Mouse (Mus musculus): Measurements from ENCODE around the gene Spata3. TPM values are rescaled to one million over a fixed set of nuclear protein-coding genes. Genes with fewer than 3 reads are reported as not detected.
A peak's percentile ranks its signal among the peaks of the same experiment; 100 is the strongest.

The Spata3 gene
- polyA plus RNA-seq, 1 experiment from 2014 or later, result not detected

DNA sequence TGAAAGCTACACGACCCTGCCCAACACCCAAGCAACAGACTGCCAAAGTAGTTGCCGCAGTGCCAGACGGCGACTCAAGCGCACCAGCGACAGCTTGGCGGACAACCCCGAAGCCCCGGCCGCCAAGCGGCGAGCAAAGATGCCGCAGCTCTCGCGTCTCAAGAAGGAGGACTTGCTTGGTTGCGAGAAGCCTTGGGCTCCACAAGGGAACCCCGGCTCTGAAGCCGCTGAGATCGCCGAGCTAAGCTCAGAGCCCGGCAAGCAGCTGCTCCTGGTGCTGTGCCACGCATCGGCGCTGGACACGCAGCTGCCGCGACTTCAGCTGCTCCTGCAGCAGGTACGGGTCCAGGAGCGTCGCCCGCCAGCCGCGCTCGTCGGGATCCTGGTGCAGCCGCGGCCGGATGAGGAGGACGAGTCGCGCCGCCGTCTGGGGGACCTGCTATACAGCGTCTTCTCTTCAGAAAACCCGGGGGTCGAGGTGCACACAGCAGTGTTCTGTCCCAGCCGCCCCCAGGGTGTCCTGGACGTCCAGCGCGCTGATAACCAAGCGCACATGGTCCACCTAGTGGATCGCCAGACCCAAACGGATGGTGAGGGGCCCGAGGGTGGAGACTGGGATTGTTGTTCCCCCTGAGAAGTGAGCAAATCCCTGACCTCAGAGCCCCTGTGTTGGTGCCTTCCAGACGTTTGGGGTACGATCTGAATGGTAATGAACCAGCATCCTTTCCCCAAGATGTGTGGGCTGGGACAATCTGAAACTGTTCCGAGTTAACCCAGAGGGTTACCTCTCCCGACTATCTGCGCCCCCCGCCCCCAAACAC lies 1.8 kb downstream of the Spata3 start:
- peak overlapping the region; percentile 71 for H3K4me2 ChIP-seq (replicated peaks; ENCODE audit: low read depth)
- H3K36me3 ChIP-seq (ENCODE audit: control insufficient read depth, insufficient read depth), result no peaks in the 10 kb centered on the region
- WGBS, result 3% methylated on average over 60 of the region's 60 CpGs
- peaks cover 25% of the 10 kb centered on the region for H3K27me3 ChIP-seq (replicated peaks; ENCODE audit: control insufficient read depth, insufficient read depth, low read length)
- H3K9me3 ChIP-seq (ENCODE audit: control insufficient read depth), result no peaks in the 10 kb centered on the region
- no peak overlapping the region for H3K9ac ChIP-seq (ENCODE audit: low read depth, low read length)
- no peaks in the 10 kb centered on the region for H3K4me1 ChIP-seq (replicated peaks; ENCODE audit: control insufficient read depth, insufficient read depth, low read length)
- peak overlapping the region; percentile 40 for H3K4me3 ChIP-seq (ENCODE audit: low read depth, low read length)
- TF ChIP-seq CTCF (IDR thresholded peaks at IDR 0.05; ENCODE audit: low read depth), result peak; percentile 59
- H3K27ac ChIP-seq (ENCODE audit: low read depth, low read length), result no peak overlapping the region
- peak; percentile 47; the same call in 1 of the 2 replicates for ATAC-seq

DNA sequence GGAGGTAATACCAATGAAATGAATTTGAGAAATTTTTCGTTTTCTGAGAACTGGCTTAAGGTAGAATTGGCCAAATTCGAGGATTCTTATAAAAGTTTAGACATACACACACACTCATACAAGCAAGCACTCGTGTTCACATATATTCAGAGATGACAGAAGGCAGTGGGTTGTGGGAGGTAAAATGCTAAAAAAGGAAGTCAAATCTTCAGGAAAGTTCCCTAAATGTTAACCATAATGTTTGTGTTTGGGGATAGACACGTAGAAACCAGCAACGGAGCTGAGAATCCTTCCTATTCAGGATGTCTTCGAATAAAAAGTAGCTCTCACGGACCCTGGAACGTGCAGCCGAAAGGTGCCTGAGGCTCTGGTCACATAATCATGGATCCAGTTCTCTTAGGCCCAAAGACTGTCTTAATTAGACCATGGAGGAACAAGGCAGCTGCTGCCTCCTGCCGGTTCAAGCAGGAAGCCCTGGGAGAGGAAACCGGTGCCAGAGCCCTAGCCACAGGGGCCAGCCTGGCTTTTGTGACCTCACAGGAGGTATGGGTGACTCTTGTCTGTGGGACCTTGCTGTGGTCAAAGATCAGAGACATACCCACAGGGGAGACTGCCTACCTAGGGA lies 4.9 kb downstream of the Spata3 start:
- Histone ChIP-seq H3K27me3 (replicated peaks; ENCODE audit: control insufficient read depth, insufficient read depth, low read length) (peaks cover 25% of the 10 kb centered on the region), H3K36me3 (ENCODE audit: control insufficient read depth, insufficient read depth) (no peaks in the 10 kb centered on the region), H3K27ac (ENCODE audit: low read depth, low read length) (no peak overlapping the region), H3K4me3 (ENCODE audit: low read depth, low read length) (no peak overlapping the region), H3K4me1 (replicated peaks; ENCODE audit: control insufficient read depth, insufficient read depth, low read length) (no peaks in the 10 kb centered on the region), H3K4me2 (replicated peaks; ENCODE audit: low read depth) (no peak overlapping the region), H3K9me3 (ENCODE audit: control insufficient read depth) (no peaks in the 10 kb centered on the region), H3K9ac (ENCODE audit: low read depth, low read length) (no peak overlapping the region)
- ATAC-seq, result no peak
- 75% methylated on average over 11 of the region's 11 CpGs for WGBS
- TF ChIP-seq CTCF (IDR thresholded peaks at IDR 0.05; ENCODE audit: low read depth), result peak; percentile 53

DNA sequence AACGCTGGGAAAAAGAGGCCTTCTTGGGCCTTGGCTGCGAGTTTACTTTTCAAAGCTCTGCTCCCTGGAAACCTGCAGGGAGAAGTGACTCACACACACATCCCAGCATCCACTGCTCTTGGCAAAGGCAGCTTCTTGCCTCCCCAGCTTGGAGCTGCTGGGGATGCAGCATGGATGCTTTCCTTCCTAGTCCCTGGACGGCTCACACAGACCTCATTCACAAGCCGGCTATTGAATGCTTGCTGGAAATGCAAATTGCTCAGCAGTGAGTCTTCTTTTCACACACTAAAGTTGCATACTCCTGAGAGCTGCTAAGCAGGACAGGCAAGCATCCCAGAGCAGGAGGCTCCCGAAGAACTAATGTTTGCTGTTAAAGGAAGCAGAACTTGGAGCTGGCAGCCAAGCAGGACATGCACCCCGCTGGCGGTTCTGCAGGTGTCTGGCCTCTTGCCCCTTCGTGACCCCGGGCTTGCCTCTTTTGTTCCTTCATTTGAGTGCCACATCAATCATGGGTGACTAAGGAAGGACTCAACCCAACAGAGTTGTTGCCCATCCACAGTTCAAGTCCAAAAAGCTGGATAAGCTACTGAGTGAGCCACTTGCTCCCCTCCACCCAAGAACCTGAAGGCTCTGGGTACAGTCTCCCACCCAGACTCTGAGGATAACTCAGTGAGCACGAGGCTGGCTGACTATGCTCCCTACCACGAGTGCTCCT lies 15.8 kb downstream of the Spata3 start:
- Histone ChIP-seq H3K9me3 (ENCODE audit: control insufficient read depth) (no peaks in the 10 kb centered on the region), H3K27me3 (replicated peaks; ENCODE audit: control insufficient read depth, insufficient read depth, low read length) (no peaks in the 10 kb centered on the region), H3K4me2 (replicated peaks; ENCODE audit: low read depth) (no peak overlapping the region), H3K4me1 (replicated peaks; ENCODE audit: control insufficient read depth, insufficient read depth, low read length) (no peaks in the 10 kb centered on the region), H3K4me3 (ENCODE audit: low read depth, low read length) (no peak overlapping the region), H3K36me3 (ENCODE audit: control insufficient read depth, insufficient read depth) (no peaks in the 10 kb centered on the region), H3K9ac (ENCODE audit: low read depth, low read length) (no peak overlapping the region), H3K27ac (ENCODE audit: low read depth, low read length) (no peak overlapping the region)
- no peak for ATAC-seq
- no peak for TF ChIP-seq CTCF (IDR thresholded peaks at IDR 0.05; ENCODE audit: low read depth)
- WGBS, result 32% methylated on average over 11 of the region's 11 CpGs

DNA sequence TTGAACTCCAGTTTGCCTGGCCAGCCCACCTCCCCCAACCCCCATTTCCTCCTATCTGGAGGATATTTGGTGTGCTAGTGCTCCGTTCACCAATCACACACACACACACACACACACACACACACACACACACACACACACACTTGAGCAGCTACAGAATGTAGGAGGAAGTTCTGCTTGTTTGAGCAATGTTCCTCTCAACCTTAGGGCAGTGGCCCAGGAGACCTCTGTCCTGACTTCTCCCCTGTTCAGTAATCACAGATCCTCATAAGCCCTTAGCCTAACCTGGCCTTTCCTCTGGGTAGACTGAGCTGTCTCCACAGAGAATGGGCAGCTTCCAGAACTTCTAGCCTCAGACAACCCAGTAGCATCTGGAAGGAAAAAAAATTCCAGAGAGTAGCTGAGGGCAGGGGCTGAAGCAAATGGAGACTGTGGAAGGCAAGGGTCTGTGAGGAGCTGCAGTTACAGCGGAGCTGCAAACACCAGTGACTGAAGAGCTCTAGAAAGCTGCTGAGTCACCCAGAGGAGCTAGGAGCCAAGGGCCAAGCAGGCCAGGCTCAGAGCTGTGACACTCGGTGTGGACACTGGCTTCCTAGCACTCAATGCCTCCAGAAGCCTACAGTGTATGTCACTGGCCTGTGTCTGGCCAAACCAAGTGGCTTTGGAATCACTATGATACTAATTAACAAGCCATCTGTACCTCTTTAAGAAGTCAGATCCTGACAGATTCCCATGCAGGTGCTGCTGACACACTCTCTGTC lies 21.8 kb downstream of the Spata3 start:
- 49% methylated on average over 3 of the region's 3 CpGs for WGBS
- Histone ChIP-seq H3K4me1 (replicated peaks; ENCODE audit: control insufficient read depth, insufficient read depth, low read length) (0 out of 2 replicates have a peak, but pooled peaks cover 5% of the 10 kb centered on the region), H3K4me3 (ENCODE audit: low read depth, low read length) (no peak overlapping the region), H3K9ac (ENCODE audit: low read depth, low read length) (no peak overlapping the region), H3K27ac (ENCODE audit: low read depth, low read length) (0 out of 2 replicates have a peak overlapping the region, but pooled peaks have one; percentile 15), H3K27me3 (replicated peaks; ENCODE audit: control insufficient read depth, insufficient read depth, low read length) (no peaks in the 10 kb centered on the region), H3K9me3 (ENCODE audit: control insufficient read depth) (no peaks in the 10 kb centered on the region), H3K36me3 (ENCODE audit: control insufficient read depth, insufficient read depth) (no peaks in the 10 kb centered on the region), H3K4me2 (replicated peaks; ENCODE audit: low read depth) (no peak overlapping the region)
- ATAC-seq, result peak; percentile 37; the same call in 1 of the 2 replicates
- TF ChIP-seq CTCF (IDR thresholded peaks at IDR 0.05; ENCODE audit: low read depth), result no peak

DNA sequence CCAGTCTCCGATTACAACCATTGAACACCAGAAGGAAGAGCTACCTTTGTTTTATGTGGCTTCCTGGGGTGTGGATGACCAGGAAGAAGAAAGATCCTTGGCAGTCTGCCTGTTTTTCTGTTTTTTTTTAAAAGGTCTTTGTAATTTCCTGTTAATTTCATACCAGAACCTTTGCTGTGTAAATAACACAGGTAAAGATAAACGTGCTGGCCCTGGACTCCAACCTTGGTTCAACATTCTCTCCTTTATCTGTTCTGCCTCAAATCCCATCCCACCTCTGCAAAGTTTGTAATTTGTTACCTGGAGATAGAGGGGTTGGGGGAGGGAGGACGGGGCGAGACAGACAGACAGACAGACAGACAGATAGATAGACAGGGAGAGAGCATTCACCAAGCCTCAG lies 23.5 kb downstream of the Spata3 start:
- ATAC-seq, result peak; percentile 88

More for the DNA sequence above, 23.5 kb downstream of the Spata3 start:
- peak overlapping the region; percentile 68 for H3K27ac ChIP-seq (ENCODE audit: low read depth, low read length)
- WGBS, result 26% methylated on average over 4 of the region's 4 CpGs
- 0 out of 2 replicates have a peak, but pooled peaks cover 5% of the 10 kb centered on the region for H3K4me1 ChIP-seq (replicated peaks; ENCODE audit: control insufficient read depth, insufficient read depth, low read length)
- 0 out of 2 replicates have a peak, but pooled peaks cover under 1% of the 10 kb centered on the region for H3K27me3 ChIP-seq (replicated peaks; ENCODE audit: control insufficient read depth, insufficient read depth, low read length)
- no peak for TF ChIP-seq CTCF (IDR thresholded peaks at IDR 0.05; ENCODE audit: low read depth)
- H3K9me3 ChIP-seq (ENCODE audit: control insufficient read depth), result no peaks in the 10 kb centered on the region
- H3K4me3 ChIP-seq (ENCODE audit: low read depth, low read length), result no peak overlapping the region
- no peak overlapping the region for H3K9ac ChIP-seq (ENCODE audit: low read depth, low read length)
- no peak overlapping the region for H3K4me2 ChIP-seq (replicated peaks; ENCODE audit: low read depth)
- H3K36me3 ChIP-seq (ENCODE audit: control insufficient read depth, insufficient read depth), result no peaks in the 10 kb centered on the region
